Comparison of ENCODE assay signal across 11 mouse cellular contexts in the genomic region with DNA sequence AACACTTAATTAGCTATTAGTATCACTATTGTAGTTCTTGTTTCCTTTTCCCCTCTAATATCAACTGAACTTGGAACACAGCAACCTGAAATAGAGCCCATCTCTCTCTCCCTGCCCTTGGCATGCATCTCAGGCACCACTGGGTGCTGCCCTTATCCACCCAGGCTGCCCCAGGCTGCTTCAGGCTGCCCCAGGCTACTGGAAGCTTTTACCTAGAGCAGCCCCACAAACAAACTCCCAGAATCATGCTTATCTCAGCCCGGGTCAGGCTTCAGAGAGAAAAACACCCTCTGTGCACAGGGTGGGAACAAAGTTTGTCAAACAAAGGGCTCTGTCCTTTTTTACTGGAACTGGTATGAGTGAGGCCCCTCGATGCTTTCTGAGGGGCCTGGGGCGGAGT.
DNase-seq lines count a peak whose midpoint lies in the region; ATAC-seq and TF ChIP-seq lines count a peak whose summit lies in the region.
"Had no signal": no experiment of that assay in that cellular context is flagged by ENCODE, and none has a peak within 500 bp of the region (broad histone marks: within the 10 kb centered on the region; RNA-seq: fewer than 3 reads in every experiment).

No protein-coding gene starts in this region.

- no peaks in the 10 kb centered on the region for H3K9me3 ChIP-seq in erythroblast, embryonic 14.5 days (ENCODE audit: control insufficient read depth, low read length)
- H3K9me3 ChIP-seq in liver, postnatal 0 days (ENCODE audit: low read length) = no peaks in the 10 kb centered on the region

- WGBS in heart, adult 2 months = 46% methylated on average over 3 of the region's 3 CpGs
- WGBS in liver, postnatal 0 days (ENCODE audit: insufficient replicate concordance) = 32% methylated on average over 3 of the region's 3 CpGs

- intact Hi-C loops in heart, adult 2 months (cut with DNase I) = loop anchor here (5.0 kb wide), 1 partner anchor 70 kb away; no protein-coding TSS in a partner anchor
- intact Hi-C loops in heart, postnatal 10 days (cut with DNase I) = no loop called here
- intact Hi-C loops in left cerebral cortex, postnatal 4 days (cut with DNase I) = no loop called here

- peaks cover 4% of the 10 kb centered on the region for H3K36me3 ChIP-seq in heart, adult 2 months (ENCODE audit: control insufficient read depth, insufficient read depth, low read length)
- peaks cover 44% of the 10 kb centered on the region for H3K36me3 ChIP-seq in erythroblast, embryonic 14.5 days (ENCODE audit: control insufficient read depth)
- no peaks in the 10 kb centered on the region for H3K36me3 ChIP-seq in liver, postnatal 0 days (replicated peaks; ENCODE audit: insufficient read depth, low read length)

- ATAC-seq in liver, postnatal 0 days = peak; percentile 42

- peaks cover 28% of the 10 kb centered on the region for H3K4me1 ChIP-seq in heart, adult 2 months (ENCODE audit: control insufficient read depth, insufficient read depth, low read length)
- H3K4me1 ChIP-seq in erythroblast, embryonic 14.5 days (ENCODE audit: control insufficient read depth) = peaks cover 97% of the 10 kb centered on the region
- H3K4me1 ChIP-seq in liver, postnatal 0 days (ENCODE audit: insufficient read depth) = peaks cover 63% of the 10 kb centered on the region

- no peak overlapping the region for H3K9ac ChIP-seq in heart, adult 2 months (ENCODE audit: low read depth, low read length)
- H3K9ac ChIP-seq in liver, postnatal 0 days (replicated peaks) = peak overlapping the region; percentile 54

- no peaks in the 10 kb centered on the region for H3K79me2 ChIP-seq in heart, adult 2 months (replicated peaks; ENCODE audit: control insufficient read depth, insufficient read depth, low read length)

- TF ChIP-seq EP300 in heart, adult 2 months (IDR thresholded peaks at IDR 0.05; ENCODE audit: insufficient read depth, low read depth, low read length) = no peak
- peak; percentile 69 for TF ChIP-seq EP300 in liver, postnatal 0 days (IDR thresholded peaks at IDR 0.05; ENCODE audit: low read depth)

- peak overlapping the region; percentile 71; the same call in 1 of the 2 replicates for H3K27ac ChIP-seq in heart, adult 2 months
- peak overlapping the region; percentile 96 for H3K27ac ChIP-seq in liver, postnatal 0 days (ENCODE audit: low read depth)

- no peak for TF ChIP-seq POLR2A in heart, adult 2 months (IDR thresholded peaks at IDR 0.05; ENCODE audit: insufficient read depth, low read depth, low read length)

- no peak for DNase-seq in heart, adult 2 months
- no peak for DNase-seq in heart, postnatal 10 days
- DNase-seq in A20 (ENCODE audit: low read depth, low spot score) = peak; percentile 28
- peak; percentile 53 for DNase-seq in liver, postnatal 0 days
- no peak for DNase-seq in left cerebral cortex, postnatal 4 days
- DNase-seq in frontal cortex, postnatal 10 days (ENCODE audit: low spot score in 2 of 2) = no peak
- DNase-seq in embryo, embryonic 10 days (ENCODE audit: low spot score) = no peak
- DNase-seq: cerebellum, adult 11 months; layer of hippocampus, adult 9-11 months; lung, adult 18-20 months had no signal

- peak overlapping the region; percentile 65 for H3K4me2 ChIP-seq in liver, postnatal 0 days (ENCODE audit: low read depth, low read length)

- H3K27me3 ChIP-seq in heart, adult 2 months (ENCODE audit: control insufficient read depth, insufficient read depth, low read length) = no peaks in the 10 kb centered on the region
- no peaks in the 10 kb centered on the region for H3K27me3 ChIP-seq in erythroblast, embryonic 14.5 days (ENCODE audit: control insufficient read depth)
- H3K27me3 ChIP-seq in liver, postnatal 0 days (ENCODE audit: insufficient read depth, low read length) = no peaks in the 10 kb centered on the region

- TF ChIP-seq CTCF in heart, adult 2 months (IDR thresholded peaks at IDR 0.05) = peak; percentile 17; the same call in 1 of the 2 replicates
- peak; percentile 63 for TF ChIP-seq CTCF in liver, postnatal 0 days (IDR thresholded peaks at IDR 0.05; ENCODE audit: low read depth)

- no peak overlapping the region for H3K4me3 ChIP-seq in heart, adult 2 months
- peak overlapping the region; percentile 67 for H3K4me3 ChIP-seq in erythroblast, embryonic 14.5 days (replicated peaks)
- no peak overlapping the region for H3K4me3 ChIP-seq in liver, postnatal 0 days (ENCODE audit: low read depth, low read length)

Comparison
In these comparisons a context has a peak if more than half of its experiments do, and no peak if none do; other contexts are left out.
1. DNase-seq: peak in A20 (single experiment) and liver, postnatal 0 days (single experiment); none in heart, adult 2 months (0 of 2), heart, postnatal 10 days (0 of 2), left cerebral cortex, postnatal 4 days (single experiment), frontal cortex, postnatal 10 days (0 of 2) and embryo, embryonic 10 days (single experiment).